Mouse (Mus musculus) erythroblast, embryonic 14.5 days (primary cell): Measurements from ENCODE around the gene Rft1.

Experiments used
- GATA1 ChIP-seq: IDR thresholded peaks from 2 replicates; pipeline ENCODE4 v1.6.1; 2012; ENCODE audit warnings: low read length, inconsistent platforms, mixed read lengths
- TAL1 ChIP-seq: IDR thresholded peaks from 3 replicates; pipeline ENCODE4 v1.6.1; 2012; ENCODE audit warnings: low read length, inconsistent platforms, mixed read lengths

DNA sequence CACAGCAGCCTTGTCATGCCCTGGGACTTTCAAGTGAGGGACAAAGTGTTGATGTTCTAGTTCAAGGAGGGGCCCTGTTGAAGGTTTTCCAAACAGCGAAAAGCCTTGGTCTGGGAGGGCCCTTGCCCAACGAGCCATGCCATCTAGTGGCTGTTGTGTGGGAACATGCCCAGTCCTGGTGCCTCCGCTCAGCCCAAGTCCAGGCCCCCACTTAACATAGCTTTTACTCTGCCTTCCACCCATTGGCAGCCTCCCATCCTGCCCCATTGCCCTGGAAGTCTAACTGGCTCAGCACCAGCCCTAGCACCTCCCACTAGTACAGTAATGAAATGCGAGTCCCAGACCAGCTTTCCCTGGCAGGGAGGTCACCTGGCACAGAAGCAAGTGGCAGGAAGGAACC lies 3.2 kb upstream of the Rft1 start:
- TF ChIP-seq GATA1, result no peak
- no peak for TF ChIP-seq TAL1
